Mouse (Mus musculus): ENCODE data around the gene Sox13.

DNA sequence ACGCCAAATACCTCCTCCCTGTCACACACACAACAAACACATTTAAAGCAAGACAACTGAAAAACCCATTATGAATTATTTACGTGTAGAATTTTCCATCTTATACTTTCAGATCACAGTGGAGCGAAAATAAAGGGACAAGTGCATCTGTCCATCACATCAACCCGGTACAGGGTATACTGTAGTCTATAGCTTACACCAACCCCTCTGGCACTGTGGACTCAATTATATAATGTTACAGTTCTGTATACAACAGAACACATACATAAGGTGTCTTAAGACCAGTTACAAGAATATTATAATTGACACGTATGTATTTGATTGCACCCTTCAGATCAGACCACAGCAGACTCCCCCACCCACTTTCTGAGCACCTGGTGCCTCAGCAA is 27.1 kb downstream of the Sox13 start:
- no peak for TF ChIP-seq CTCF (IDR thresholded peaks at IDR 0.05; ENCODE audit: low read depth)
- TF ChIP-seq EP300 (IDR thresholded peaks at IDR 0.05; ENCODE audit: low read depth), result no peak

Measured in liver, embryonic 14.5 days (tissue).